Mouse (Mus musculus): ENCODE results near the gene Bbs12. TPM values are rescaled to one million over a fixed set of nuclear protein-coding genes. Genes with fewer than 3 reads are reported as not detected.

Gene Bbs12
- polyA plus RNA-seq (2012; rRNA removed): 2.2 and 2.6 TPM in 2 replicates

- DNase-seq (ENCODE audit: low spot score): peak; percentile 93
Measured at GRCm38 (mm10) chr3:37312370-37312941, at the start of gene Bbs12, which contains the start of gene Cetn4. Gene Bbs12, plus strand, starts transcription at chr3:37312554. Gene Cetn4, minus strand, starts transcription at chr3:37312708.

- DNase-seq (ENCODE audit: low spot score): no peak
Measured at GRCm38 (mm10) chr3:37268338-37268737, 44.0 kb upstream of the Bbs12 start.

- DNase-seq (ENCODE audit: low spot score): no peak
Measured at GRCm38 (mm10) chr3:37269926-37270325, 42.4 kb upstream of the Bbs12 start.

GRCm38 (mm10) chr3:37271209-37271608 lies 41.1 kb upstream of the Bbs12 start:
- no peak for DNase-seq (ENCODE audit: low spot score)

DNA sequence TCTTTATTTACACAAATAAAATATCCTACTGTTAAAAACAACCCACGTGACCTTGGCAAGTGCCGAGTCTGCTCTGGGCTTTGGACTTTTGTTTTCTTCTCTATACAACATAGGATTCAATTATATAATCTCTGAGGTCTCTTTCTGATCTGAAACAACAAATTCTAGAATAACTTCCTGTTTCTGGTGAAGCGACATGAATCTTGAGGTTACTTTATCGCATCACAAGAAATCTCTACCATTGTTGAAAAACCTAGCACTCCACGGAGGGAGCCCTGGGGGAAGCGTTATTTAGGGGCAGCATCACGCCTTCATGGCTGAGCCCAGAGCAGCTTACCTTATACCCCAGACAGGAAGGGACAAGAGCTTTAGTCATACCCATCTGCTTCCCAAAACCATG lies 39.3 kb upstream of the Bbs12 start:
- no peak for DNase-seq (ENCODE audit: low spot score)

- DNase-seq (ENCODE audit: low spot score): no peak
Measured at GRCm38 (mm10) chr3:37274661-37275060, 37.7 kb upstream of the Bbs12 start.

- DNase-seq (ENCODE audit: low spot score): no peak
Measured at GRCm38 (mm10) chr3:37280221-37280620, 32.1 kb upstream of the Bbs12 start.

DNA sequence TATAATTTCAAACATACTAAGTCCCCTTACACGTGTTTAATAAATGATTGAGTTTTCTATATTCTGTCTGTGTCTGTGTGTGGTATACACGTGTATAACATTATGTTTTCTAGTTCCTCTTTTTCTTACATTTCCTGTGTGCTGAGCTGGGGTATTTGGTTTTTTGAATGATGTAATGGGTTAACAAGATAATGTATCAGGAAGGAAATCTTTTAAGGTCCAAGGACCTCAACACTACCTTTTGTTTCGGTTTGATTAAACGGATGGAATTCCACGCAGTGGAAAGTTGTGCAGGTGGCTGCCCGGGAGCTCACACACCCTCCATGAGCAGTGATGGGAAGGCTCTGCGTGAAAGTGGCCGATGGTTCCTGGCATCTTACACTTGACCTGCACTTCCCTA lies 31.5 kb upstream of the Bbs12 start:
- DNase-seq (ENCODE audit: low spot score): no peak

DNA sequence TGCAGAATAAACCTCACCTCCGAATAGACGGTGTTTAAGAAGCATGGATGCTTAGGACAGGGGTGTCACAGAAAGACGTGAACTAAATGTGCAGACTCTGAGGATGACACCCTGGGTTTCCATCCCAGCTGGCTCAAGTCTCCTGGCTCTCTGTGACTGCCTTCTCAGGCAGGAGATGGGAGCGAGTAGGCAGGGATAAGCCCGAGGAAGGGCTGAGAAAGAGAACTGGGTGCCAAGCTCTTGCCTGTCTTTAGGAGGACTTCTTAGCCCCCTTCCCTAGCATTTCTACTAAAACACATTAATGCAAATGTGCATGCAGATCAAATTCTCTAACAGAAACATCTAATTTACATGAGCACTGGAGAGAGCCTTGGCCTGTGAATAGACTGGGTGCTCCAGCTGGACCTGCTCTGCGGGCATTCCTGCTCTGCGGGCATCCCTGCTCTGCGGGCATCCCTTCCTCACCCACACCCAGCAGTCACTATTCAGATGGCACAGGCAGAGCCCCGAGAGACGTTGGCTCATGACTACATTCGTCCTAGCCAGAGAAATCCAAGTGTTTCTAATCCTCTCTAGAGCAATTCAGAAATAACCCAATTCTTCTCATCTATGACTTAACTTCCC lies 29.9 kb upstream of the Bbs12 start:
- DNase-seq (ENCODE audit: low spot score): no peak

- no peak for DNase-seq (ENCODE audit: low spot score)
Measured at GRCm38 (mm10) chr3:37283234-37283633, 29.1 kb upstream of the Bbs12 start.

GRCm38 (mm10) chr3:37289237-37289636 lies 23.1 kb upstream of the Bbs12 start:
- no peak for DNase-seq (ENCODE audit: low spot score)

- DNase-seq (ENCODE audit: low spot score): no peak
Measured at GRCm38 (mm10) chr3:37290881-37291541, 21.3 kb upstream of the Bbs12 start.

DNA sequence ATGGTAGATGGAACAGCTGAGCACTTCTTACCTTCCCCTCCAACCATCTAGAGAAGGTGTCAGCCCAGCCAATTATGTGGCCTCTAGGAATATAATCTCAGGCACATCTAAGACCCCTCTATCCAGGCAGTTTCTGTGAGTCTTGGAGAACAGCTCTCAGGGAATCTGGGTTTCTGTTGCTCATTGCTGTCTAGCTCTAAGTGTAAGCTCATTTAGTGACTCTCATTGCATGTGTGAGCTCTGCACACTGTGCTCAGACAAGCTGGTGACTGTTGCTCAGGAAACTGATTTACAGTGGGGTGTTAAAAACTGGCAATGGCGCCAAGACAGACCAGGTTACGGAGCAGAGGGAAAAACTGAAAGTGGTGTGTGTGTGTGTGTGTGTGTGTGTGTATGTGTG lies 20.4 kb upstream of the Bbs12 start:
- DNase-seq (ENCODE audit: low spot score): no peak

- no peak for DNase-seq (ENCODE audit: low spot score)
Measured at GRCm38 (mm10) chr3:37292654-37293053, 19.7 kb upstream of the Bbs12 start.

- no peak for DNase-seq (ENCODE audit: low spot score)
Measured at GRCm38 (mm10) chr3:37299470-37299869, 12.9 kb upstream of the Bbs12 start.

GRCm38 (mm10) chr3:37302685-37303084 lies 9.7 kb upstream of the Bbs12 start:
- DNase-seq (ENCODE audit: low spot score): no peak

GRCm38 (mm10) chr3:37303392-37304139 lies 8.8 kb upstream of the Bbs12 start:
- DNase-seq (ENCODE audit: low spot score): no peak

- no peak for DNase-seq (ENCODE audit: low spot score)
Measured at GRCm38 (mm10) chr3:37311897-37312369, 421 bp upstream of the Bbs12 start.

GRCm38 (mm10) chr3:37313371-37313770 lies 1.0 kb downstream of the Bbs12 start:
- DNase-seq (ENCODE audit: low spot score): no peak

GRCm38 (mm10) chr3:37316233-37316632 lies 3.9 kb downstream of the Bbs12 start:
- DNase-seq (ENCODE audit: low spot score): no peak

DNA sequence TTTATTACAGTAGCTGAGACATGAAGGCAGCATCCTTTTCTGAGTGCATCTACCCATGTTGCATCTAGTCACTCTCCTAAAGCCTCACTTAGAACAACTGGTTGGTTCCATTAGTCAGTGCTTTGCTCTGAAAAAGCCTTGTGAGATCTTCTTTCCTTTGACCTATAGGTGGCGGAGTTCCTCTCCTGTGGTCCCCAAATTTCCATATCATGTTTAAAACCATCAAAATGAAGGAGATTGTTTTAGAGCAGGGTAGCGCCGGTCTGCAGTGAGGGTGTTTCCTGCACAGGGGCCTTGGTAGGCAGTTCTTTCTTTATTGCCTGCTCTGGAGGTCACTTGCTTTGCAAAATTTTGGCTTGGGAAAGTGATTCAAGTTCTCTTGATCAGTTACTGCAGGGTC lies 12.0 kb downstream of the Bbs12 start:
- DNase-seq (ENCODE audit: low spot score): no peak
